Mouse (Mus musculus) limb, embryonic 14.5 days (tissue): ENCODE measurements around the gene Kdm7a. TPM values are rescaled to one million over a fixed set of nuclear protein-coding genes. Genes with fewer than 3 reads are reported as not detected.

Experiments
- ATAC-seq: fragments of 200-750 bp; cut with Nextera tagmentation; 2 replicates; pipeline ENCODE4 v1.8.0; 2017; ENCODE audit warnings: low read depth, moderate number of reproducible peaks, moderate TSS enrichment; ENCODE audit not compliant: low FRiP score
- DNase-seq: peaks from one replicate; pipeline ENCODE4 v3.0.0-alpha.2; 2015; ENCODE audit warnings: low spot score
- H3K27ac ChIP-seq: fragments of 300-500 bp; sonication (generic); replicated peaks from 2 replicates; pipeline ENCODE4 v1.5.1; 2014; ENCODE audit warnings: low read depth, mild to moderate bottlenecking, low read length, moderate library complexity, mixed read lengths
- H3K27me3 ChIP-seq: fragments of 300-500 bp; sonication (generic); 2 replicates; pipeline ENCODE4 v1.6.1; 2014; ENCODE audit warnings: low read length, mixed read lengths; ENCODE audit not compliant: control insufficient read depth, insufficient read depth
- H3K36me3 ChIP-seq: fragments of 300-500 bp; sonication (generic); 2 replicates; pipeline ENCODE4 v1.6.1; 2014; ENCODE audit warnings: mild to moderate bottlenecking, low read length, moderate library complexity, mixed read lengths; ENCODE audit not compliant: control insufficient read depth, insufficient read depth
- H3K4me1 ChIP-seq: fragments of 300-500 bp; sonication (generic); 2 replicates; pipeline ENCODE4 v1.6.1; 2014; ENCODE audit warnings: antibody characterized with exemption, low read length, mixed read lengths; ENCODE audit not compliant: control insufficient read depth, insufficient read depth
- H3K4me2 ChIP-seq: fragments of 300-500 bp; sonication (generic); replicated peaks from 2 replicates; pipeline ENCODE4 v1.6.1; 2014; ENCODE audit warnings: low read depth, mild to moderate bottlenecking, low read length, moderate library complexity; ENCODE audit not compliant: severe bottlenecking
- H3K4me3 ChIP-seq: fragments of 300-500 bp; sonication (generic); replicated peaks from 2 replicates; pipeline ENCODE4 v1.5.1; 2014; ENCODE audit warnings: low read length
- H3K9ac ChIP-seq: fragments of 300-500 bp; sonication (generic); 2 replicates; pipeline ENCODE4 v1.6.1; 2014; ENCODE audit warnings: mild to moderate bottlenecking, low read depth, low read length, moderate library complexity; ENCODE audit not compliant: severe bottlenecking
- H3K9me3 ChIP-seq: fragments of 300-500 bp; sonication (generic); 2 replicates; pipeline ENCODE4 v1.6.1; 2016; ENCODE audit warnings: low read length; ENCODE audit not compliant: control insufficient read depth
- POLR2A ChIP-seq: fragments of 200-500 bp; IDR thresholded peaks from 2 replicates; pipeline ENCODE4 v1.8.0; 2012; ENCODE audit warnings: inconsistent platforms, mild to moderate bottlenecking, moderate library complexity, borderline replicate concordance; ENCODE audit not compliant: insufficient read depth, insufficient read length; ENCODE audit errors: extremely low read depth
- WGBS: fragments of 180-500 bp; shearing (Covaris S2); extraction: QIAGEN DNeasy Blood & Tissue Kit; methylation state at CpG from one replicate; pipeline ENCODE4 v1.1.7; 2014; 5-methylcytosine and 5-hydroxymethylcytosine counted together
- polyA plus RNA-seq, 2 experiments: library from polyadenylated mRNA; depleted of rRNA in 1 of 2; stranded (reverse) in 1 of 2; unstranded in 1 of 2; fragments of >200 nt; fragmentation: Nextera tagmentation in 1 of 2; extraction: Ambion mirVana in 1 of 2; gene quantifications; 2 replicates each; pipeline versions ENCODE4 v1.2.1 to v1.2.3; 2012 to 2014

The Kdm7a gene
- polyA plus RNA-seq, 2 experiments: 6.3 to 6.4 TPM

DNA sequence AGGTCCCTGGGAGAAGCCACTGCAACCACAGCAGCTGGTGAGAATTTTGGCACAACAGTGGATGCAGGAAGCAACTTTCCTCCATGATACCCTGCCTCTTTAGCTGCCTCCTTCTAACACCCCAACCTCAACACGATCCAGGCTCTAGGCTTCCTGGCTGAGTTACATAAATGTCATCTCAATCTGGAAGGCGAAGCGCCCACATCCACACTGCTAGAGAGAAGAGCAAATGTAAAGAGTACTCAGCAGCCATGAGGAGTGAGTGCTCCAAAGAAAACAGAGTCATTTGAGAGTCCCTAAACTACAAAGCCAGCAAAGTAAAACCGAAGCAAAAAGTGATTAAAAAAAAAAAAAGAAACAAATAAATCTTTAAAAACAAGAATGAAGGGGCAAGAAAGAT, 102.0 kb downstream of the Kdm7a start:
- Histone ChIP-seq H3K4me1 (no peaks in the 10 kb centered on the region), H3K4me2 (no peak overlapping the region), H3K27ac (no peak overlapping the region), H3K9ac (no peak overlapping the region), H3K4me3 (no peak overlapping the region), H3K9me3 (no peaks in the 10 kb centered on the region), H3K27me3 (no peaks in the 10 kb centered on the region), H3K36me3 (no peaks in the 10 kb centered on the region)
- TF ChIP-seq POLR2A: no peak
- 87% methylated on average over 4 of the region's 4 CpGs for WGBS
- DNase-seq: no peak
- no peak for ATAC-seq

Other genes with a start within 250 kb of the Kdm7a start
- 18.5 and 19.3 TPM in 2 replicates for gene Parp12, start 88.4 kb downstream of the Kdm7a start, polyA plus RNA-seq (2012; rRNA removed)
- 8.6 and 11.9 TPM in 2 replicates for gene Parp12, start 88.4 kb downstream of the Kdm7a start, polyA plus RNA-seq (2014; fragmentation: Nextera tagmentation; extraction: Ambion mirVana)
- gene Slc37a3, start 170.9 kb upstream of the Kdm7a start, polyA plus RNA-seq (2012; rRNA removed): 42.8 and 43.9 TPM in 2 replicates
- 62.6 and 71.2 TPM in 2 replicates for gene Slc37a3, start 170.9 kb upstream of the Kdm7a start, polyA plus RNA-seq (2014; fragmentation: Nextera tagmentation; extraction: Ambion mirVana)
- gene Rab19, start 174.4 kb upstream of the Kdm7a start, polyA plus RNA-seq (2012; rRNA removed): 0.33 and 0.52 TPM in 2 replicates
- gene Rab19, start 174.4 kb upstream of the Kdm7a start, polyA plus RNA-seq (2014; fragmentation: Nextera tagmentation; extraction: Ambion mirVana): 0.75 and 1.3 TPM in 2 replicates
- gene Mkrn1, start 213.7 kb upstream of the Kdm7a start, polyA plus RNA-seq (2012; rRNA removed): 30.9 and 31.2 TPM in 2 replicates
- 61.8 and 66.6 TPM in 2 replicates for gene Mkrn1, start 213.7 kb upstream of the Kdm7a start, polyA plus RNA-seq (2014; fragmentation: Nextera tagmentation; extraction: Ambion mirVana)